Mouse (Mus musculus) erythroblast, adult 5-6 weeks (primary cell): ENCODE results near the gene Scrn2. TPM values are rescaled to one million over a fixed set of nuclear protein-coding genes. Genes with fewer than 3 reads are reported as not detected.

Source experiments
- total RNA-seq, 2 experiments: library from RNA; stranded (forward) in 1 of 2; stranded (reverse) in 1 of 2; fragments of 150-400 nt in 1 of 2; fragments of 200-764, 138-1000 nt in 1 of 2; gene quantifications; 2 replicates each; pipeline versions ENCODE4 v1.2.3 to v1.2.4; 2015 to 2017; ENCODE audit warnings: low replicate concordance in 2 of 2

The Scrn2 gene
- total RNA-seq, 2 experiments from 2014 or later: 2.0 TPM; not detected in 1

Other genes with a start within 250 kb of the Scrn2 start
- gene Cbx1, start 240.8 kb upstream of the Scrn2 start, total RNA-seq (2015; ENCODE audit: low replicate concordance): 13.6 and 14.4 TPM in 2 replicates
- gene Cbx1, start 240.8 kb upstream of the Scrn2 start, total RNA-seq (2017; ENCODE audit: low replicate concordance): 22.0 and 32.9 TPM in 2 replicates
- gene Nfe2l1, start 200.0 kb upstream of the Scrn2 start, total RNA-seq (2015; ENCODE audit: low replicate concordance): 27.0 and 27.1 TPM in 2 replicates
- gene Nfe2l1, start 200.0 kb upstream of the Scrn2 start, total RNA-seq (2017; ENCODE audit: low replicate concordance): 26.5 and 32.5 TPM in 2 replicates
- gene Copz2, start 180.1 kb upstream of the Scrn2 start, total RNA-seq (2015; ENCODE audit: low replicate concordance): not detected in 2 replicates
- gene Copz2, start 180.1 kb upstream of the Scrn2 start, total RNA-seq (2017; ENCODE audit: low replicate concordance): not detected in 2 replicates
- 6.1 and 8.6 TPM in 2 replicates for gene Cdk5rap3, start 113.4 kb upstream of the Scrn2 start, total RNA-seq (2015; ENCODE audit: low replicate concordance)
- 6.8 and 17.3 TPM in 2 replicates for gene Cdk5rap3, start 113.4 kb upstream of the Scrn2 start, total RNA-seq (2017; ENCODE audit: low replicate concordance)
- not detected in 2 replicates for gene Prr15l, start 101.8 kb upstream of the Scrn2 start, total RNA-seq (2015; ENCODE audit: low replicate concordance)
- gene Prr15l, start 101.8 kb upstream of the Scrn2 start, total RNA-seq (2017; ENCODE audit: low replicate concordance): 0.94 and 1.3 TPM in 2 replicates
- 231 and 288 TPM in 2 replicates for gene Pnpo, start 86.0 kb upstream of the Scrn2 start, total RNA-seq (2015; ENCODE audit: low replicate concordance)
- 381 and 405 TPM in 2 replicates for gene Pnpo, start 86.0 kb upstream of the Scrn2 start, total RNA-seq (2017; ENCODE audit: low replicate concordance)
- gene Sp2, start 47.0 kb upstream of the Scrn2 start, total RNA-seq (2015; ENCODE audit: low replicate concordance): 16.1 and 17.1 TPM in 2 replicates
- gene Sp2, start 47.0 kb upstream of the Scrn2 start, total RNA-seq (2017; ENCODE audit: low replicate concordance): 4.4 and 6.1 TPM in 2 replicates
- not detected in 2 replicates for gene Sp6, start 16.5 kb upstream of the Scrn2 start, total RNA-seq (2015; ENCODE audit: low replicate concordance)
- gene Sp6, start 16.5 kb upstream of the Scrn2 start, total RNA-seq (2017; ENCODE audit: low replicate concordance): not detected in 2 replicates
- gene Lrrc46, start 11.5 kb downstream of the Scrn2 start, total RNA-seq (2015; ENCODE audit: low replicate concordance): 6.5 TPM in 1 of 2 replicates, not detected in the other
- gene Lrrc46, start 11.5 kb downstream of the Scrn2 start, total RNA-seq (2017; ENCODE audit: low replicate concordance): 0.17 TPM in 1 of 2 replicates, not detected in the other
- 8.8 TPM in 2 replicates for gene Mrpl10, start 11.6 kb downstream of the Scrn2 start, total RNA-seq (2015; ENCODE audit: low replicate concordance)
- gene Mrpl10, start 11.6 kb downstream of the Scrn2 start, total RNA-seq (2017; ENCODE audit: low replicate concordance): 5.6 and 6.2 TPM in 2 replicates
- gene Osbpl7, start 20.7 kb downstream of the Scrn2 start, total RNA-seq (2015; ENCODE audit: low replicate concordance): 5.6 and 7.3 TPM in 2 replicates
- 2.1 and 5.7 TPM in 2 replicates for gene Osbpl7, start 20.7 kb downstream of the Scrn2 start, total RNA-seq (2017; ENCODE audit: low replicate concordance)
- not detected in 2 replicates for gene Tbx21, start 85.4 kb downstream of the Scrn2 start, total RNA-seq (2015; ENCODE audit: low replicate concordance)
- gene Tbx21, start 85.4 kb downstream of the Scrn2 start, total RNA-seq (2017; ENCODE audit: low replicate concordance): not detected in 2 replicates
- 0.96 and 2.7 TPM in 2 replicates for gene Tbkbp1, start 121.6 kb downstream of the Scrn2 start, total RNA-seq (2015; ENCODE audit: low replicate concordance)
- gene Tbkbp1, start 121.6 kb downstream of the Scrn2 start, total RNA-seq (2017; ENCODE audit: low replicate concordance): 0.70 and 6.3 TPM in 2 replicates
- gene Kpnb1, start 157.9 kb downstream of the Scrn2 start, total RNA-seq (2015; ENCODE audit: low replicate concordance): 30.6 and 42.6 TPM in 2 replicates
- gene Kpnb1, start 157.9 kb downstream of the Scrn2 start, total RNA-seq (2017; ENCODE audit: low replicate concordance): 102 and 119 TPM in 2 replicates